Mouse (Mus musculus): ENCODE data around the gene Saa1.

DNA sequence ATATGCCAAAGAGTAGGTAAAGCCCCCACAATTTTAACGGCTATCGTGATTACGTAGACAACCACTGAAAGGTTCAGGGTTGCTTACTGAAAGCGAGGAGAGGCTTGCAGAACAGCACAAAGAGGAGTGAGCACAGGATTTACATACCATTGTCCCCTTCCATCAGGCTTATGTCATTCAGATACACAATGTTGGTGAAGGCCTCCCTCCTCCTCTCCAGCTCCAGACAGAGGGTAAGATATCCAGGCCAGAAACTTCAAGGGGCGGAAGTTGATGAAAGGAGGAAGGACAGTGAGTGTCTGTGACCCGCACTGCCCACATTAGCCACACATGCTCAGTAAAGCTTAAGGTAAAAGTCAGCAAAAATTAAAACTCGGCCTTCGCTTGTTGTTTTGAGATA, 21.9 kb upstream of the Saa1 start:
- TF ChIP-seq TCF12 (IDR thresholded peaks at IDR 0.05; ENCODE audit: insufficient read depth, poor library complexity, severe bottlenecking), result no peak
- TF ChIP-seq POLR2A (IDR thresholded peaks at IDR 0.05; ENCODE audit: insufficient read length, low read depth), result no peak
- no peak for TF ChIP-seq POLR2AphosphoS2 (IDR thresholded peaks at IDR 0.05; ENCODE audit: insufficient read length, low read depth)
- TF ChIP-seq E2F4 (IDR thresholded peaks at IDR 0.05; ENCODE audit: insufficient read depth), result no peak
- no peak for TF ChIP-seq USF1 (IDR thresholded peaks at IDR 0.05; ENCODE audit: low read depth)
- no peak for TF ChIP-seq SRF (IDR thresholded peaks at IDR 0.05; ENCODE audit: control insufficient read depth, insufficient read length, low read depth)
- no peak for TF ChIP-seq MYOG (IDR thresholded peaks at IDR 0.05; ENCODE audit: control insufficient read depth in 1 of 3, insufficient read depth in 1 of 3, insufficient read length in 2 of 3, low read depth in 2 of 3)
- no peak for TF ChIP-seq REST (IDR thresholded peaks at IDR 0.05; ENCODE audit: insufficient read depth, insufficient read length)
- no peak for TF ChIP-seq MAX (IDR thresholded peaks at IDR 0.05; ENCODE audit: low read depth)
- TF ChIP-seq CEBPB (IDR thresholded peaks at IDR 0.05; ENCODE audit: insufficient read depth, poor library complexity, severe bottlenecking), result no peak
- TF ChIP-seq MYOD1 (IDR thresholded peaks at IDR 0.05; ENCODE audit: control insufficient read depth in 1 of 3, insufficient read length in 2 of 3, low read depth in 2 of 3), result no peak
